In genomic region chr17:88812943-88813342, GRCm38 (mm10) we compare ENCODE assay signal across 12 mouse cellular contexts. TPM values are rescaled to one million over a fixed set of nuclear protein-coding genes. Genes with fewer than 3 reads are reported as not detected.
DNase-seq lines count a peak whose midpoint lies in the region; TF ChIP-seq lines count a peak whose summit lies in the region.
"Not testable (repeated sequence)": the region's sequence is repeated elsewhere in the genome, so short reads cannot be mapped to it uniquely, and the experiment has no call there.
"Had no signal": no experiment of that assay in that cellular context is flagged by ENCODE, and none has a peak within 500 bp of the region (broad histone marks: within the 10 kb centered on the region; RNA-seq: fewer than 3 reads in every experiment).

No protein-coding gene starts in this region.

- not testable (repeated sequence) for H3K27ac ChIP-seq in CH12.LX (ENCODE audit: insufficient read depth, low read depth); MEL (ENCODE audit: control insufficient read depth, low read depth, low read length)

- not testable (repeated sequence) for H3K9ac ChIP-seq in CH12.LX (ENCODE audit: insufficient read depth, low read depth); MEL (ENCODE audit: control insufficient read depth, low read depth, low read length, poor library complexity, severe bottlenecking)

- TF ChIP-seq EP300 in CH12.LX (IDR thresholded peaks at IDR 0.05; ENCODE audit: low read length); MEL (IDR thresholded peaks at IDR 0.05; ENCODE audit: low read depth in 1 of 2, low read length in 2 of 2): not testable (repeated sequence)

- H3K79me2 ChIP-seq in CH12.LX (replicated peaks; ENCODE audit: control insufficient read depth, extremely low read depth, insufficient read depth, poor library complexity, severe bottlenecking); MEL (ENCODE audit: control insufficient read depth, insufficient read depth, low read length, poor library complexity): not testable (repeated sequence)

- H3K4me3 ChIP-seq in CH12.LX (replicated peaks in 1 of 3; ENCODE audit: low read depth in 2 of 3, low read length in 2 of 3, poor library complexity in 1 of 3); MEL (ENCODE audit: control insufficient read depth in 1 of 2, insufficient read depth in 1 of 2, low read depth in 2 of 2, low read length in 2 of 2): not testable (repeated sequence)

- not testable (repeated sequence) for TF ChIP-seq RAD21 in CH12.LX (IDR thresholded peaks at IDR 0.05; ENCODE audit: low read depth, low read length); MEL (IDR thresholded peaks at IDR 0.05; ENCODE audit: low read depth, low read length)

- not testable (repeated sequence) for H3K4me1 ChIP-seq in CH12.LX (ENCODE audit: control insufficient read depth in 1 of 2, insufficient read depth in 2 of 2); MEL (ENCODE audit: control insufficient read depth in 1 of 2, insufficient read depth in 2 of 2, low read length in 2 of 2)

- not testable (repeated sequence) for H3K9me3 ChIP-seq in CH12.LX (replicated peaks; ENCODE audit: low read length); MEL (replicated peaks; ENCODE audit: insufficient read depth, low read length)

- DNase-seq in 3134 (ENCODE audit: extremely low read depth, insufficient read length, low spot score) (peak; percentile 5), CH12.LX (ENCODE audit: extremely low read depth) (peak; percentile 10), ES-CJ7 (ENCODE audit: low read depth, low spot score) (peak; percentile 61), ZHBTc4 (ENCODE audit: low read depth, low spot score) (peak; percentile 74)
- DNase-seq in MEL (ENCODE audit: low read depth, low spot score), result not testable (repeated sequence)
- DNase-seq in testis, postnatal 14 days (ENCODE audit: low spot score), result peak; percentile 33

- not testable (repeated sequence) for TF ChIP-seq CTCF in CH12.LX (conservative IDR thresholded peaks at IDR 0.05 in 1 of 2, IDR thresholded peaks at IDR 0.05 in 1 of 2; ENCODE audit: low read depth in 2 of 2, low read length in 2 of 2); MEL (IDR thresholded peaks at IDR 0.05 in 2 of 3, conservative IDR thresholded peaks at IDR 0.05 in 1 of 3; ENCODE audit: control insufficient read depth in 1 of 3, insufficient read depth in 1 of 3, low read depth in 2 of 3, low read length in 3 of 3, poor library complexity in 1 of 3, severe bottlenecking in 1 of 3)

- in situ Hi-C loops in CH12.LX (cut with MboI; ENCODE audit: low pct_ligation_motif_present, low pct_unique_long_range_greater_than_20kb, low sequenced_read_pairs), result not testable (repeated sequence)

- TF ChIP-seq POLR2A in CH12.LX (IDR thresholded peaks at IDR 0.05; ENCODE audit: low read depth, low read length); MEL (IDR thresholded peaks at IDR 0.05; ENCODE audit: control insufficient read depth in 1 of 2, insufficient read depth in 1 of 2, low read depth in 1 of 2, low read length in 2 of 2, poor library complexity in 1 of 2): not testable (repeated sequence)

- dilution Hi-C loops in CH12.LX (cut with MboI; ENCODE audit: extremely low pct_ligation_motif_present, extremely low pct_unique_long_range_greater_than_20kb, low sequenced_read_pairs), result not testable (repeated sequence)

- H3K4me2 ChIP-seq in CH12.LX (ENCODE audit: insufficient read depth, low read depth, poor library complexity, severe bottlenecking), result not testable (repeated sequence)

- not testable (repeated sequence) for H3K27me3 ChIP-seq in CH12.LX (replicated peaks); MEL (ENCODE audit: control insufficient read depth in 1 of 2, insufficient read depth in 2 of 2, low read length in 2 of 2)

- H3K36me3 ChIP-seq in CH12.LX (replicated peaks in 1 of 2; ENCODE audit: control insufficient read depth in 1 of 2, insufficient read depth in 1 of 2, low read length in 1 of 2); MEL (ENCODE audit: control insufficient read depth in 1 of 2, insufficient read depth in 2 of 2, low read length in 2 of 2): not testable (repeated sequence)

TF ChIP-seq in CH12.LX, 34 proteins besides CTCF, POLR2A, EP300 and RAD21:
- TF ChIP-seq USF2 (conservative IDR thresholded peaks at IDR 0.05; ENCODE audit: low read depth, low read length) (peak; percentile 85), USF1 (IDR thresholded peaks at IDR 0.05; ENCODE audit: low read depth, low read length) (peak; percentile 82), MAX (IDR thresholded peaks at IDR 0.05; ENCODE audit: low read length) (0 out of 2 replicates have a peak, but pooled peaks have one; percentile 45), BHLHE40 (IDR thresholded peaks at IDR 0.05; ENCODE audit: low read depth, low read length) (peak; percentile 54)

TF ChIP-seq in MEL, 35 proteins besides CTCF, POLR2A, EP300 and RAD21:
- TF ChIP-seq USF1 (IDR thresholded peaks at IDR 0.05; ENCODE audit: low read depth, low read length), result peak; percentile 31; the same call in 1 of the 2 replicates
TF ChIP-seq in MEL: peak in this region for 1; not testable (repeated sequence) for 34.

RNA-seq across cellular contexts. Expression of gene Lhcgr, which starts 21.2 kb away (rescaled TPM):
- not detected in 2 replicates for total RNA-seq in CH12.LX (2012; rRNA removed)
- not detected in 2 replicates for total RNA-seq in CH12.LX (2014; rRNA removed)
- not detected in 2 replicates for polyA plus RNA-seq in CH12.LX (2012; ENCODE audit: insufficient read length, low read depth)
- not detected in 2 replicates for total RNA-seq in MEL (2012; rRNA removed)
- polyA plus RNA-seq in MEL (2012; ENCODE audit: insufficient read depth in 1 of 2, insufficient read length in 2 of 2, low read depth in 1 of 2, low replicate concordance in 2 of 2, missing spikeins in 1 of 2), result not detected
- total RNA-seq: adrenal gland, postnatal 25 days had no signal
- polyA plus RNA-seq: CD4-positive, CD25-positive, alpha-beta regulatory T cell, adult 4 months; embryonic facial prominence, embryonic 15.5 days; erythroblast, embryonic 14.5 days; forebrain, embryonic 10.5 days; G1E had no signal
